Mouse (Mus musculus) megakaryocyte, embryonic 14.5 days (primary cell): ENCODE results near the gene Flt4. TPM values are rescaled to one million over a fixed set of nuclear protein-coding genes. Genes with fewer than 3 reads are reported as not detected.

ENCODE experiments used
- H3K27me3 ChIP-seq: replicated peaks from 2 replicates; pipeline ENCODE3; 2012; ENCODE audit warnings: inconsistent platforms
- H3K36me3 ChIP-seq: replicated peaks from 2 replicates; pipeline ENCODE3; 2012; ENCODE audit warnings: low read length, inconsistent platforms, mixed read lengths
- H3K4me1 ChIP-seq: 2 replicates; pipeline ENCODE4 v1.6.1; 2012; ENCODE audit warnings: inconsistent platforms
- H3K4me3 ChIP-seq: replicated peaks from 2 replicates; pipeline ENCODE3; 2012; ENCODE audit warnings: moderate library complexity, mild to moderate bottlenecking, inconsistent platforms
- H3K9me3 ChIP-seq: 2 replicates; pipeline ENCODE4 v1.6.1; 2012; ENCODE audit warnings: inconsistent platforms
- FLI1 ChIP-seq: IDR thresholded peaks from 2 replicates; pipeline ENCODE4 v1.6.1; 2012; ENCODE audit warnings: low read length, inconsistent platforms, mixed read lengths
- GATA1 ChIP-seq: IDR thresholded peaks from 3 replicates; pipeline ENCODE4 v1.6.1; 2012; ENCODE audit warnings: mixed read lengths, low read length, inconsistent platforms, borderline replicate concordance
- polyA plus RNA-seq: library from polyadenylated mRNA; stranded (reverse); fragments of >175 nt; gene quantifications from 2 replicates; pipeline ENCODE4 v1.2.3, GENCODE M21; 2012; ENCODE audit warnings: low replicate concordance; ENCODE audit not compliant: insufficient read depth

The Flt4 gene
- polyA plus RNA-seq, 1 experiment: 0.01 TPM

DNA sequence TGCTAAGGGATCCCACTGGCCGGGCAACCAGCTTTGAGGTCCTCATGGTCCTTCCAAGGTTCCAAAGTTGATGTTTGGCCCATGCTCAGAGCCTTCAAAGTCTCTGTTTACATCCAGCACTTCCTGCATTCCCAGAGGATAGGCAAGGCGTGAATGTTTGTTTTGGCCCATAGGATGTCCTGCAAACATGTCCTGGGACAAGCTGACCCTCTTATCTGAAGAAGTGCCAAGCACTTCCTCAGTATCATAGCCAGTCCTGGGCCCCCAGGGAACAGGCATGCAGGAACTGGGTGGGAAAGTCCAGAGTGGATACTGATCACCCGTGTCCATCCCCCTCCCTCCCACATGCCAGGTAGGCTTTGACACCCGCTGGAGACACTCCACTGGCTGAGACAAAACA, 49.0 kb downstream of the Flt4 start:
- peaks cover 55% of the 10 kb centered on the region for H3K4me1 ChIP-seq
- no peak for TF ChIP-seq FLI1
- no peak for TF ChIP-seq GATA1
- H3K27me3 ChIP-seq: peaks cover 21% of the 10 kb centered on the region
- peaks cover 15% of the 10 kb centered on the region for H3K9me3 ChIP-seq
- H3K4me3 ChIP-seq: no peak overlapping the region
- no peaks in the 10 kb centered on the region for H3K36me3 ChIP-seq

GRCm38 (mm10) chr11:49658791-49659469, 49.9 kb downstream of the Flt4 start:
- Histone ChIP-seq H3K4me3 (peak overlapping the region; percentile 82), H3K27me3 (peaks cover 19% of the 10 kb centered on the region), H3K9me3 (peaks cover 11% of the 10 kb centered on the region), H3K4me1 (peaks cover 52% of the 10 kb centered on the region), H3K36me3 (no peaks in the 10 kb centered on the region)
- TF ChIP-seq FLI1: no peak

GRCm38 (mm10) chr11:49659470-49659799, 50.4 kb downstream of the Flt4 start:
- peaks cover 2% of the 10 kb centered on the region for H3K36me3 ChIP-seq
- peak overlapping the region; percentile 54 for H3K4me3 ChIP-seq
- H3K4me1 ChIP-seq: peaks cover 57% of the 10 kb centered on the region
- TF ChIP-seq GATA1: no peak
- no peak for TF ChIP-seq FLI1
- peaks cover 15% of the 10 kb centered on the region for H3K27me3 ChIP-seq
- H3K9me3 ChIP-seq: peaks cover 6% of the 10 kb centered on the region

GRCm38 (mm10) chr11:49662292-49662780, 53.3 kb downstream of the Flt4 start:
- peaks cover 4% of the 10 kb centered on the region for H3K36me3 ChIP-seq
- H3K4me3 ChIP-seq: no peak overlapping the region
- H3K9me3 ChIP-seq: no peaks in the 10 kb centered on the region
- peaks cover 62% of the 10 kb centered on the region for H3K4me1 ChIP-seq
- TF ChIP-seq FLI1: no peak
- no peak for TF ChIP-seq GATA1
- H3K27me3 ChIP-seq: peaks cover 6% of the 10 kb centered on the region

DNA sequence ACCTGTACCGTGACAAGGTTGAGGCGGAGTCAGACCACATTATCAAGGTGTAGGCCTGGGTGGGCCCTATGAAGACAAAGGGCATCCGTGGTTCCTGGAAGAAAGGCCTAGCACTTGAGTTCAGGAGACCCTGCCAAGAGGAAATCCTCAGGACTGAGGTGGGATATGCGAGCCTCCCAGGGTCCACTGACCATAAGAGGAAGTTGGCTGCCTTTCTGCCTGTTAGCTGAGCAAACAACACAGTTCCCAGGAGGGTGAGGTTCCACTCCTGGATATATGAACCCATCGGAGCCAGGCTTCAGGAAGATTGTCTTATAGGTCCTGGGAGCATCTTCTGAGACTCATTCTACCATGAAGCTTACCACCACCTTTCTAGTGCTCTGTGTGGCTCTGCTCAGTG, 54.2 kb downstream of the Flt4 start, which contains the start of gene Scgb3a1:
Gene Scgb3a1 (plus strand): TSS at position 301 of the 400 bp plus-strand sequence.
- peaks cover 6% of the 10 kb centered on the region for H3K27me3 ChIP-seq
- H3K4me3 ChIP-seq: no peak within 1 kb of the TSS
- TF ChIP-seq GATA1 (no peak), FLI1 (no peak)
- peaks cover 54% of the 10 kb centered on the region for H3K4me1 ChIP-seq
- H3K9me3 ChIP-seq: no peaks in the 10 kb centered on the region
- H3K36me3 ChIP-seq: peaks cover 8% of the 10 kb centered on the region

- peaks cover 6% of the 10 kb centered on the region for H3K27me3 ChIP-seq
- H3K4me3 ChIP-seq: no peak overlapping the region
- no peaks in the 10 kb centered on the region for H3K9me3 ChIP-seq
- H3K36me3 ChIP-seq: peaks cover 20% of the 10 kb centered on the region
- TF ChIP-seq FLI1 (no peak), GATA1 (no peak)
- H3K4me1 ChIP-seq: peaks cover 42% of the 10 kb centered on the region
Measured at GRCm38 (mm10) chr11:49664262-49665140, 55.4 kb downstream of the Flt4 start.

DNA sequence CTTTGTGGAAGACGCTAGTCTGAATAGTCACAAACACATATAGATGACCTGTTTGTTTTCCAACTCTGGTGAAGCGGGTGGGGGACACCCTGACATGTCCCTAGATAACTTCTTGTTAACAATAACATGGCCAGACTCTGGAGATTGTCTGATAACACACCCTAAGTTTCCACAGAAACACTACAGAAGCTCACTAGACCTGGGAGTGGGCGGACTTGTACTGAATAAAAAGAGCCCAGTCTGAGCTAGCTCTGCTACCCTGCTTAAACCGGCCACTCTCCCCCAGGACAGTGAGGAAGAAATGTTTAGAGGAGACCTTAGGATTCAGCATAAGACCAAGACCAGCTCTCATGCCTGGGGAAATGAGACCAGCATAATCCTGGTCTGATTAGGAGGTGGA, 56.4 kb downstream of the Flt4 start:
- H3K4me1 ChIP-seq: peaks cover 32% of the 10 kb centered on the region
- no peaks in the 10 kb centered on the region for H3K9me3 ChIP-seq
- TF ChIP-seq GATA1: no peak
- no peak for TF ChIP-seq FLI1
- H3K4me3 ChIP-seq: no peak overlapping the region
- peaks cover 6% of the 10 kb centered on the region for H3K27me3 ChIP-seq
- peaks cover 28% of the 10 kb centered on the region for H3K36me3 ChIP-seq

GRCm38 (mm10) chr11:49673433-49673832, 64.4 kb downstream of the Flt4 start:
- Histone ChIP-seq H3K36me3 (peaks cover 84% of the 10 kb centered on the region), H3K4me1 (no peaks in the 10 kb centered on the region), H3K4me3 (no peak overlapping the region), H3K9me3 (no peaks in the 10 kb centered on the region), H3K27me3 (no peaks in the 10 kb centered on the region)
- TF ChIP-seq GATA1: no peak
- TF ChIP-seq FLI1: no peak

GRCm38 (mm10) chr11:49684237-49684973, 75.3 kb downstream of the Flt4 start:
- H3K4me3 ChIP-seq: no peak overlapping the region
- TF ChIP-seq GATA1 (no peak), FLI1 (no peak)
- H3K4me1 ChIP-seq: peaks cover 15% of the 10 kb centered on the region
- peaks cover 95% of the 10 kb centered on the region for H3K36me3 ChIP-seq
- no peaks in the 10 kb centered on the region for H3K9me3 ChIP-seq
- H3K27me3 ChIP-seq: no peaks in the 10 kb centered on the region

- Histone ChIP-seq H3K36me3 (peaks cover 83% of the 10 kb centered on the region), H3K4me3 (no peak overlapping the region), H3K4me1 (peaks cover 41% of the 10 kb centered on the region), H3K27me3 (no peaks in the 10 kb centered on the region), H3K9me3 (no peaks in the 10 kb centered on the region)
- TF ChIP-seq GATA1: no peak
- no peak for TF ChIP-seq FLI1
Measured at GRCm38 (mm10) chr11:49695013-49695412, 86.0 kb downstream of the Flt4 start.
